Mouse (Mus musculus) heart, embryonic 11.5 days (tissue): ENCODE measurements around the gene Slc38a9. TPM values are rescaled to one million over a fixed set of nuclear protein-coding genes. Genes with fewer than 3 reads are reported as not detected.
A peak's percentile ranks its signal among the peaks of the same experiment; 100 is the strongest.

ENCODE experiments used
- ATAC-seq: fragments of 200-750 bp; cut with Nextera tagmentation; replicated peaks from 2 replicates; pipeline ENCODE4 v1.8.0; 2017; ENCODE audit warnings: moderate library complexity; ENCODE audit not compliant: insufficient number of reproducible peaks, low FRiP score, low TSS enrichment
- H3K27ac ChIP-seq: fragments of 300-500 bp; sonication (generic); 2 replicates; pipeline ENCODE4 v1.5.1; 2014; ENCODE audit warnings: mild to moderate bottlenecking, low read depth, low read length
- H3K27me3 ChIP-seq: fragments of 300-500 bp; sonication (generic); 2 replicates; pipeline ENCODE4 v1.6.1; 2014; ENCODE audit warnings: mild to moderate bottlenecking, low read length, mixed read lengths; ENCODE audit not compliant: control insufficient read depth, insufficient read depth
- H3K36me3 ChIP-seq: fragments of 300-500 bp; sonication (generic); 2 replicates; pipeline ENCODE4 v1.6.1; 2014; ENCODE audit warnings: mild to moderate bottlenecking, low read length, moderate library complexity, mixed read lengths; ENCODE audit not compliant: control insufficient read depth, insufficient read depth
- H3K4me1 ChIP-seq: fragments of 300-500 bp; sonication (generic); 2 replicates; pipeline ENCODE4 v1.6.1; 2014; ENCODE audit warnings: low read length; ENCODE audit not compliant: control insufficient read depth, insufficient read depth
- H3K4me2 ChIP-seq: fragments of 300-500 bp; sonication (generic); 2 replicates; pipeline ENCODE4 v1.6.1; 2014; ENCODE audit warnings: mild to moderate bottlenecking, moderate library complexity
- H3K4me3 ChIP-seq: fragments of 300-500 bp; sonication (generic); 2 replicates; pipeline ENCODE4 v1.5.1; 2014; ENCODE audit warnings: low read depth, low read length
- H3K9ac ChIP-seq: fragments of 300-500 bp; sonication (generic); 2 replicates; pipeline ENCODE4 v1.6.1; 2014; ENCODE audit warnings: mild to moderate bottlenecking, low read depth, low read length, moderate library complexity
- H3K9me3 ChIP-seq: fragments of 300-500 bp; sonication (generic); replicated peaks from 2 replicates; pipeline ENCODE4 v1.6.1; 2016; ENCODE audit warnings: low read length; ENCODE audit not compliant: control insufficient read depth
- WGBS: fragments of 180-500 bp; shearing (Covaris S2); extraction: QIAGEN DNeasy Blood & Tissue Kit; methylation state at CpG from one replicate; pipeline ENCODE4 v1.1.7; 2014; ENCODE audit not compliant: insufficient replicate concordance; 5-methylcytosine and 5-hydroxymethylcytosine counted together
- polyA plus RNA-seq: library from polyadenylated mRNA; unstranded; fragments of >200 nt; fragmentation: Nextera tagmentation; extraction: Ambion mirVana; gene quantifications from 2 replicates; pipeline ENCODE4 v1.2.1, GENCODE M21; 2014

Slc38a9 gene
- polyA plus RNA-seq, 1 experiment from 2014 or later = 16.4 TPM

DNA sequence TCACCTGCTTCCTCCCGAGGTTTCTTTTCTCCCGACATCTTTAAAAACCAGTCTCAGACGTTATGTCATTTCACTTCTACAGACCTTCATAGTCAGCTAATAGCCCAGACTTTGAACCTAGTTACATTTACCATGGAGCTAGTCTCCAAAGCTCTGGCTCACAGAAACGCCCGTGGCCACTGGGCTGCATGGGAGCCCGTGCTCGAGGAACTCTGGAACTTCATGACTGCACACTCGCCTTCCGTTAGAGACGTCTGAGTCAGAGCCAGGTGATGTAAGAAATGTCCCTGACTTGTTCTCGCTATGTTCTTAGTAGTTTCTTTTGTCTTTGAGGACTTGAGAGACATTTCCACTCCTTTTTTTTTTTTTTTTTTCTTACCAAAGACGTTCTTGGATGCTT is 72.8 kb downstream of the Slc38a9 start:
- no peaks in the 10 kb centered on the region for H3K27me3 ChIP-seq
- no peak for ATAC-seq
- H3K4me2 ChIP-seq = no peak overlapping the region
- H3K4me3 ChIP-seq = no peak overlapping the region
- H3K4me1 ChIP-seq = no peaks in the 10 kb centered on the region
- 0 out of 2 replicates have a peak, but pooled peaks cover 2% of the 10 kb centered on the region for H3K36me3 ChIP-seq
- no peak overlapping the region for H3K27ac ChIP-seq
- WGBS = 88% methylated on average over 12 of the region's 12 CpGs
- no peaks in the 10 kb centered on the region for H3K9me3 ChIP-seq
- no peak overlapping the region for H3K9ac ChIP-seq

DNA sequence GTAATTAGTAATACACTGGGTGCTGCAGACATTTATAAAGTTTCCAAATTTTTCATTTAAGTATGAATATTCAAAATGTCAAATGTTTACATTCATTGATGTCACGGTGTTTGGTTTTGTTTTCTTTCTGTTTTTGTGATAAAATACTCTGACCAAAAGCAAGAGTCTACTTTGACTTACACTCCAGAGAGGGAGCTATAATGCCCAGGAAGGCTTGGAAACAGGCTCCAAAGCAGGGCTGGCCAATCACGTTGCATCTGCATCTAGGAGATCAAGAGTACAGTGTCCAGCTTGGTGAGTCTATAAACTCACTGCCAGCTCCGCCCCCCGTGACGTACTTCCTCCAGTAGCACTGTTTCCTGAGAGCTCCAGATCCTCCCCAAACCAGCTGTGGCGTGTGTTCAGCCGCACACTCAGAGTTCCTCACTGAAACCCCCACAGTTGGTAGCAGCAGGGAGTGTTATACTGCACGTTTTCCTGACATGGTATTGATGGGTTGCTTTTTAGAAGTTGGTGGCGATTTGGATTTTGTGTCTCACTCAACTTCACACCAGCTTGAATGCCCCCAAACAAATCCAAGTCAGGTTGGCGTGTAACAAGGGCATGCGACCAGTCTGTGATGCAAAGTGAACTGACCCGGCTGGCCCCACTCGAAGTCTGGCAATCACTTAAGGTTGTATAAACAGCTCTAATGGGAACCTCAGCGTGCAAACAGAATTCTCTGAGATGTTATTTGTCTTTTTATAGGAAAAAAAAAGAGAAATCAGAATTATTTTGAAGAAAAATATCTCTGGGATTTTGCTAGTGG is 74.6 kb downstream of the Slc38a9 start:
- no peak overlapping the region for H3K9ac ChIP-seq
- H3K36me3 ChIP-seq = 0 out of 2 replicates have a peak, but pooled peaks cover 2% of the 10 kb centered on the region
- WGBS = 71% methylated on average over 14 of the region's 14 CpGs
- no peak for ATAC-seq
- no peak overlapping the region for H3K27ac ChIP-seq
- H3K4me2 ChIP-seq = no peak overlapping the region
- no peaks in the 10 kb centered on the region for H3K4me1 ChIP-seq
- H3K27me3 ChIP-seq = no peaks in the 10 kb centered on the region
- no peak overlapping the region for H3K4me3 ChIP-seq
- no peaks in the 10 kb centered on the region for H3K9me3 ChIP-seq

DNA sequence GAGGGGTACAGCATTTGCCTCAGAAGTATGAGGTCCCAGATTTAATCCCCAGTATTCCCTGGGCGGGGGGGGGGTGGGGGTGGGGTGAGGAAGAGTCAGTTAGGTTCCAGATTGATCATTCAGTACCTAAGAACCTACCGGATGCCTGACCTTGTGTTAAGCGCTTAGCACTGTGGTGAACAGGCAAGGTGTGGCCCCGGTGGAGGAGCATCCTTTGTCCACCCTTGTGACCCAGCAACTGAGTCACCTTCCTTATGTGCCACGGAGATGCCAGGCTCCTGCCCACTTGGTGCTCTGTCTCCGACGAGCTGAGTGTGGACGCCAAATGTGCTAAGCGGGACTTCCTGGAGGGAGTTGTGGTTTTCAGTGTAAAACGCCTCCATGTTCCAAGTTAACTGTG is 75.9 kb downstream of the Slc38a9 start:
- WGBS = 80% methylated on average over 10 of the region's 10 CpGs
- H3K4me2 ChIP-seq = no peak overlapping the region
- no peak overlapping the region for H3K27ac ChIP-seq
- no peak overlapping the region for H3K9ac ChIP-seq
- no peaks in the 10 kb centered on the region for H3K4me1 ChIP-seq
- no peaks in the 10 kb centered on the region for H3K9me3 ChIP-seq
- ATAC-seq = no peak
- no peaks in the 10 kb centered on the region for H3K27me3 ChIP-seq
- 0 out of 2 replicates have a peak, but pooled peaks cover 2% of the 10 kb centered on the region for H3K36me3 ChIP-seq
- H3K4me3 ChIP-seq = no peak overlapping the region

DNA sequence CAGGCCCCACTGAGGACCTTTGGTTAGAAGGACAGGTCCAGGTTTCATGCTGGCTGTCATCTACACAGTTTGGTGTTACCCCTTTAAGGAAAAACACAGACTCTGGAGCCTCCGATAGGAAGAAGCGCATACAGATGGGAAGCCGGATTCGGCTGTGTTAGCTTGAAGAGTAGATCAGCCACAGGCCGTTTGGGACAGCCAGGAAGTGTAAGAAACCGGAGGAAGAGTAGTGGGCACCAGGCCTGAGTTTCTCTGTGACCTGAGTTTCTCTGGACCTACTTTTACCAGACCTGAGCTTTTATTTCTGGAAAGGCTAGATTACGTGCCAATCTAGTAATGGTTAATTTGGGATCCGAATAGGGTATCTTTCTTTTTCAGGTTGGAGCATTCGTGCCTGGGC is 76.6 kb downstream of the Slc38a9 start:
- WGBS = 70% methylated on average over 9 of the region's 9 CpGs
- Histone ChIP-seq H3K9ac (no peak overlapping the region), H3K27me3 (no peaks in the 10 kb centered on the region), H3K4me1 (no peaks in the 10 kb centered on the region), H3K4me3 (no peak overlapping the region), H3K9me3 (no peaks in the 10 kb centered on the region), H3K27ac (no peak overlapping the region), H3K4me2 (no peak overlapping the region), H3K36me3 (0 out of 2 replicates have a peak, but pooled peaks cover 2% of the 10 kb centered on the region)
- ATAC-seq = no peak

DNA sequence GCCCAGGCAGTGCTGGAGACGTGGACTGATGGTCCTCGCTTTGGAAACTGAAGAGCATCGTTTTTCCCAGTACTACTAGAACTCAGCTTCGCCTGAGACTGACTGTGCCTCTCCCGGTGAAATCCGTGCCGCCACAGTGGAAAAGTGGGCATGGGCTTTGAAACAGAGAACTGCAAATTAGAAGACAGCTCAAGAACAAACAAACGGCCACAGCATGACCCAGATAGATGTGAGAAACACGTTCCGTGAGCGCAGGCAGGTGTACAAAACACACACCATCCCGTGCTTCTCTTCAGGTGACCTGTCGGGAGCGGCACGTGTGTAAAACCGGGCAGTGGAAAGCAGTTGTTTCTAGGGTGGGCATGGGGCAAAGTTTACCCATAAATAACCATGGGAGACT is 77.5 kb downstream of the Slc38a9 start:
- ATAC-seq = no peak
- H3K9me3 ChIP-seq = no peaks in the 10 kb centered on the region
- H3K4me3 ChIP-seq = no peak overlapping the region
- no peak overlapping the region for H3K9ac ChIP-seq
- no peaks in the 10 kb centered on the region for H3K4me1 ChIP-seq
- no peak overlapping the region for H3K4me2 ChIP-seq
- H3K27ac ChIP-seq = no peak overlapping the region
- no peaks in the 10 kb centered on the region for H3K36me3 ChIP-seq
- H3K27me3 ChIP-seq = no peaks in the 10 kb centered on the region
- WGBS = 83% methylated on average over 16 of the region's 16 CpGs

DNA sequence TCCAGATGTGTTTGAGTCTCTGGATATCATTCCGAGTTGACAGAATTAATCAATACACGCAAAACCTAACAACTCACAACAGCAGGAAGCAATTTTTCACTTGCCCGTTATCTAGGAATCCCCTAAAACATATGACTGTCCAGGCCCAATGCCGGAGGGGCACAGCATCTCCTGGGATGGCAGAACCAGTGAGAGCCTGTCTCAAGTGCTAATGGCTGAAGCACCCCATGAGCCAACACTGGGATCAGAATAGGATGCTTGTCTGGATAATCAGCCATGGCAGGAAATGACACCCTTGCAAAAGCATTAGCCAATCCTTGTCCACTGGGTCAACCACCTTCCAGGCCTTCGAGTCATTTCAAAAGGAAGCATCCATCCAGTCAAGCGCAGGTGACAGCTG is 79.5 kb downstream of the Slc38a9 start:
- no peak for ATAC-seq
- Histone ChIP-seq H3K27ac (no peak overlapping the region), H3K9ac (no peak overlapping the region), H3K9me3 (no peaks in the 10 kb centered on the region), H3K4me3 (no peak overlapping the region), H3K27me3 (no peaks in the 10 kb centered on the region), H3K36me3 (no peaks in the 10 kb centered on the region), H3K4me2 (no peak overlapping the region), H3K4me1 (no peaks in the 10 kb centered on the region)
- WGBS = 76% methylated on average over 6 of the region's 6 CpGs

DNA sequence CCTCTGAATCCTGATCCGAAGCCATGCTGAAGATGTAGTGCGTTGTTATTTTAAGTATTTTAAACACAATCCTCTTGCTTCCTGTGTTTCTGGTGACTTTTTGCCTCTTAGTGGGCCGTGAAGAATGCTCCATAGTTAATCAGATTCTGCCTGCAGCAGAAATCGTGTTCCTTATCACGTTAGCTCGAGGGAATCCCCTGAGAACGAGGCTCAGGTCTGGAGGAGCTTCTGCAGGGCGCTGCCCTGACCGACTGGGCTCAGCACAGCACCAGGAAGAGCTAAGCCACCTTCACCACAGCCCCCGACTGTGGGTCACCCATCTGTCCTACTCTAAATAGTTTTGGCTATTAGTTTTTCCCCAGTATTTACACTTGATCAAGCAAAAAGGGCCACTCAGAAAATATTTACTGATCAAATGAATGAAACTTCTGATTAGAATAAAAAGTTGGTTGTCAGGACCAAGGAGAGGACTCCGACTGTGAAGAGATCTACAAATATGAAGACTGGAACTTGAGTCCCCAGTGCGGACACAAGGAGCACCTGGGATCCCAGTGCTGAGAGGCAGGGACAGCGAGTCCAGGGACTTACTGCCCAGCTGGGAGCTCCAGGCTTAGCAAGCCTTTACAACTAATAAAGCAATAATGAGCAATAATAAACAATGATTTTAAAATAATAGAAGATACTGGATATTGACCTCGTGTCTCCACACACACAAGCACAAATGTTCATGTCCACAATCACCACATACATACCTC is 81.7 kb downstream of the Slc38a9 start:
- no peak for ATAC-seq
- no peak overlapping the region for H3K4me3 ChIP-seq

DNA sequence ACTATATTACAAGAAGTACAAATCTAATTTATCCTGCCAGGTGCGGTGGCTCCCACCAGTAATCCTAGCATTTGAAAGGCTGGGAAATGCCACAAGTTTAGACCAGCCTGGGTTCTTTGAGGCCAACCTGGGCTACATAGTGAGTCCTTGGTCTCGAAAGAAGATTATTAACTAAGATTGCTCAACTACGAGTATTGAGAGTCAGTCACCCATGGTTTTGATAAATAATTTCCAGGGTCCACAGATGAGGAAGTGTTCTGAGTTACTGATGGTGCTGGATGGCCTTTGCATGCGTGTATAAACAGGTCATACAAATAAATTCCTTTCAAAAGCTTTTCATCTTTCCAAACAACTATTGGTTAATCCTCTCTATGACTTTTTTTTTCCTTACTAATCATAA is 83.1 kb downstream of the Slc38a9 start:
- Histone ChIP-seq H3K36me3 (no peaks in the 10 kb centered on the region), H3K9ac (no peak overlapping the region), H3K4me1 (no peaks in the 10 kb centered on the region), H3K9me3 (no peaks in the 10 kb centered on the region), H3K4me2 (no peak overlapping the region), H3K27ac (no peak overlapping the region), H3K4me3 (no peak overlapping the region), H3K27me3 (no peaks in the 10 kb centered on the region)
- no peak for ATAC-seq
- 77% methylated on average over 4 of the region's 4 CpGs for WGBS

More for the DNA sequence above, 81.7 kb downstream of the Slc38a9 start:
- no peaks in the 10 kb centered on the region for H3K36me3 ChIP-seq
- H3K27ac ChIP-seq = no peak overlapping the region
- no peaks in the 10 kb centered on the region for H3K27me3 ChIP-seq
- H3K4me1 ChIP-seq = no peaks in the 10 kb centered on the region
- 42% methylated on average over 14 of the region's 14 CpGs for WGBS
- no peaks in the 10 kb centered on the region for H3K9me3 ChIP-seq
- no peak overlapping the region for H3K4me2 ChIP-seq
- H3K9ac ChIP-seq = peak overlapping the region; percentile 49; the same call in 1 of the 2 replicates
